Mouse (Mus musculus): Measurements from ENCODE around the gene Csnk1g1.
A peak's percentile ranks its signal among the peaks of the same experiment; 100 is the strongest.

Gene Csnk1g1

GRCm38 (mm10) chr9:65908394-65909300 is at the start of gene Csnk1g1, which contains the start of gene Trip4:
Gene Csnk1g1, plus strand, starts transcription at chr9:65908924.
Gene Trip4, minus strand, starts transcription at chr9:65908794.
- DNase-seq (ENCODE audit: low spot score) = peak; percentile 97

- DNase-seq (ENCODE audit: low spot score) = no peak
Measured at GRCm38 (mm10) chr9:65859656-65860055, 49.1 kb upstream of the Csnk1g1 start.

GRCm38 (mm10) chr9:65884564-65885315 is 24.0 kb upstream of the Csnk1g1 start:
- peak; percentile 88 for DNase-seq (ENCODE audit: low spot score)

DNA sequence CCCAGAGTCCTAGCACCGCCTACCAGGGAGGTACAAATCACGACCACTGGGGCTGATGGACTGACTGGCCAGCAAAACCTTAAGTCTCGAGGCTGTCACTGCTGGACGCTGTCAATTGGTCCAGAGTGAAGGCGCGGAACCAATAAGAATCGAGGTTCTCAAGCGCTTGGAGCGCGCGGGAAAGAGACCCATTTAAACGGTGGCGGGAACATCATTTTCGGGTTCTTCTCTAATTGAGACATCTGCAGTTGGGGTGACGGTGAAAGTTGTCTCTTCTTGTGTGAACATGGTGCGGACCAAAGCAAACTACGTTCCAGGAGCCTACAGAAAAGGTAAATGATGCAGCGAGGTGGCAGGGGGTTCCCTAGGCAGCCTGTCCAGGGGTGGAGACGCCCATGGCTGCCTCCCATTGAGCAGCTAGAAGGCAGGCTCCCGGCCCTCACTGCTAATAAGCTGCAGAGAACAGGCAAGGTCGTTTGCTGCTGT is 18.5 kb upstream of the Csnk1g1 start, which contains the start of gene Pclaf:
Pclaf (plus strand) TSS at position 95 of the 486 bp plus-strand sequence.
- peak; percentile 53 for DNase-seq (ENCODE audit: low spot score)

GRCm38 (mm10) chr9:65891126-65891525 is 17.6 kb upstream of the Csnk1g1 start:
- DNase-seq (ENCODE audit: low spot score) = no peak

- DNase-seq (ENCODE audit: low spot score) = no peak
Measured at GRCm38 (mm10) chr9:65896977-65897376, 11.7 kb upstream of the Csnk1g1 start.

DNA sequence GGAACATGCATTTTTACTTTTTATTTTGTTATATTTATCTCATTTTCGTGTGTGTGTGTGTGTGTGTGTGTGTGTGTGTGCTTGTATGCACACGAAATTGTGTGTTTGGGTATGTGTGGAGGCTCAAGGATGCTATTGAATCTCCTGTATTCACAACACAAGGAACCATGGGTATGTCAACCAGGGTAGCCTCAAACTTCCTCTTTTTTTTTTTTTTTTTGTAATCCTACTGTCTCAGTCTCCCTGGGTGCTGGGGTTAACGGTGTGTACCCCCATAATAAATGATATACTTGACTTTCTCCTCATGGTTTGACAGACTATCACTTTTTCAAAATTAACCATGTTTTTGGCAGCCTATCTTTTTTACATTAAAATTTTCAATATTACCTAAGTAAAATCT is 5.8 kb upstream of the Csnk1g1 start:
- no peak for DNase-seq (ENCODE audit: low spot score)

DNA sequence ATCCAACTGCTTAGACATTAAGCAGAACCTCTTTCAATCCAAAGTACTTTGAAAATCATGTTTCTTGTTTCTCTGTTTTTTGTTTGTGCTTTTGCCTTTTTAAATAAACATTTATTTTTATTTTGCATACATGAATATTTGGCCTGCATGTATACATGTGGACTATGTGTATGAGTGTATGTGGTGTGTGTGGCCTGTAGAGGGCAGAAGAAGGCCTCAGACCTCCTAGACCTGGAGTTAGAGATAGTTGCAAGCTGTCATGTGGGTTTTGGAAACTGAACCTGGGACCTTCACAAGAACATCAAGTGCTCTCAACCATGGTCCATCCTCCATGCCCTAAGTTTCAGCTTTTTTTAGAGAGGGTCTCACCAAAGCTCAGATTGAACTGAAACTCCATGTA is 5.3 kb upstream of the Csnk1g1 start:
- no peak for DNase-seq (ENCODE audit: low spot score)

DNA sequence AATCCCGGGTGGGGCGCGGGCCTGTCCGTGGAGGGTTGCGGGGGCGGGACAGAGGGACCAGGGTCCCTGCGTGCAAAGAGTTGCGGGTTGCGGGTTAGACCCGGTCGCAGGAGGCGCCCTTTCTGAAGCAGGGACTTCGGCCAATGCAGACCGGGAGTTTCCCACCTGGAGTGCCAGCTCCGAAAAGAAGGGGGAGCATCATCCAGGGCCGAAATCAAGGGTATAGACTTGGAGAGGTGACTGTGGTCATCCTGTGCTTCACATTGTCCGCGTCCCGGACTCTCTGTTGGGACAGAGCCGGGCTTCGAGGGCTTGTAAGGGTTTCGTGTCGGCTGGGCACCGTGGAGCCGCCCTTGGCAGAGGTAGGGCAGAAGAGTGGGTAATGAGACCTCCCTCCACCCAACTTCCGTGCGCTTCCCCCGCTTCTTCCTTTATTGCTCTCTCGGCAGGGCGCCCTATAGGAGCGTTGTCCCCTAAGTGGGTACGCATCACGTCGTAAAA is 627 bp downstream of the Csnk1g1 start:
- peak; percentile 31 for DNase-seq (ENCODE audit: low spot score)

DNA sequence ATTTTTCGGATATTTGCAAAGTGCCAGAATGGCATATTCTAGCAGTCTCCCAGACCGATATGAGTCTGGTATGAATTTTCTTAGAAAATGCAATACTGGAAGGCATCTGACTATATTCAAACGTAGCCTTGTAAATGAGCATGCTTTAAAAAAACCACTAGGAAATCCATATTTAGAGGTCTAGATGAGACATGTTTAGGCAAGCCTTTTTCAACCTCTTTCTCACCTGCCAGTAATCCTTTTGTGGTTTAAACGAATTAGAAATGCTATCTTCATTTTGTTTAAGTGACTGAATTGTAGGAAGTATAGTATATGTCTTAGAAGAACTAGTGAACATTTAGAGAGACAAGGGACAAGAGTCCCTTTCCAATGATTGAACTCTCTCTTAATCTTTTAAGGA is 1.1 kb downstream of the Csnk1g1 start:
- DNase-seq (ENCODE audit: low spot score) = no peak

- DNase-seq (ENCODE audit: low spot score) = no peak
Measured at GRCm38 (mm10) chr9:65913976-65914375, 5.3 kb downstream of the Csnk1g1 start.

- no peak for DNase-seq (ENCODE audit: low spot score)
Measured at GRCm38 (mm10) chr9:65917015-65917414, 8.3 kb downstream of the Csnk1g1 start.

DNA sequence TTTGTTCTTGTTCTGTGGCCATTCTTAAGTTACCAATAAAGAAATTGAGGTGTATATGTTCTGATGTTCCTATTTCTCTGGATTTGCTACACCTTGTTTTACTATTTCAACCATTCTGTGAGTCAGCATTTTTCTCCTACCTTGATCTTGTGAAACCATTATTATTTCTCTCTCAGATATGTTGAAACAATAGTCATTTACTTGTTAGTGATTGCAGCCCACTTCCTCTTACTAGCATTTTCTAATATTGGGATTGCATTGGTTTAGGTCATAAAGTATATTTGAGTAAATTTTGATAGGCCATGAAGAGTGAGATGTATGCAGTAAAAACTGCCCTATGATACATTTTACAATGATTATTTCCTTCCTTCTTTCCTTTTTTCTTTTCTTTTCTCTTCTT is 19.7 kb downstream of the Csnk1g1 start:
- no peak for DNase-seq (ENCODE audit: low spot score)

DNA sequence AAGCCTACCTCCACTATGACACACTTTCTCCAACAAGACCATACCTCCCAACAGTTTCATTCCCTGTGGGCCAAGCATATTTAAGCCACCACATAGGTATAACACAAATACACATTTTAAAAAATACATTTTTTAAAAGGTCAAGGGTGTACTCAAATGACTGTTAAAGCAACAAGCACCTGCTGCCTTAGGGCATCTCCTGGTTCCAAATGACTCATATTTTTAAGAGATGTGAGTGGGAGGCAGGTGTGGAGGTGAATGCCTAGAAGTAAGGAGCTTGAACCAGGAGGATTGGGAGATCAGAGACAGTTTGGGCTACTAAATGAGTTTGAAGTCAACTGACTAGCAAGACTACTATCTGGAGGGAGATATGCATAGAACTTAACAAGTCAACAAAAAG is 21.1 kb downstream of the Csnk1g1 start:
- no peak for DNase-seq (ENCODE audit: low spot score)

- DNase-seq (ENCODE audit: low spot score) = no peak
Measured at GRCm38 (mm10) chr9:65937566-65937965, 28.8 kb downstream of the Csnk1g1 start.

- no peak for DNase-seq (ENCODE audit: low spot score)
Measured at GRCm38 (mm10) chr9:65951082-65951587, 42.4 kb downstream of the Csnk1g1 start.

- no peak for DNase-seq (ENCODE audit: low spot score)
Measured at GRCm38 (mm10) chr9:65970009-65970408, 61.3 kb downstream of the Csnk1g1 start.

DNA sequence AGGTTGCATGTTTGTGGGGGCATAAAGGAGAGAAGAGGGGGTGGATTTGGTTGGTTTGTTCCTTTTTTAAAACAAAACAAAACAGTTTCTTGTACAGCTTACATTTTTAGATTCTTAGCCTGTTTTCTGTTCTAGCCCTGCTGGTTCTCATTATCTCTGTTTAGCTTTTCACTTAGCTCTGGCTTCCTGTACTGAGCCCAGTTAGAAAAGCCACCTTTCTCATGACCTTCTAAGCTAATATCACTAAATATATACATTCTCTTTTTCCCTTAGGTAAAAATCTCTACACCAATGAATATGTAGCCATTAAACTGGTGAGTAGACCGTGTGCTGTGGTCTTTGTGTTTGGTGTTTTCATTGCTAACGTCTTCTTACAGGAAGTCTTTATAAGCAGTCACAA is 64.5 kb downstream of the Csnk1g1 start:
- DNase-seq (ENCODE audit: low spot score) = no peak

GRCm38 (mm10) chr9:65975886-65976285 is 67.2 kb downstream of the Csnk1g1 start:
- peak; percentile 47 for DNase-seq (ENCODE audit: low spot score)

GRCm38 (mm10) chr9:65982841-65983240 is 74.1 kb downstream of the Csnk1g1 start:
- DNase-seq (ENCODE audit: low spot score) = no peak

GRCm38 (mm10) chr9:65987021-65987420 is 78.3 kb downstream of the Csnk1g1 start:
- no peak for DNase-seq (ENCODE audit: low spot score)

Data from layer of hippocampus, adult 11-12 months (tissue).